Mouse (Mus musculus) ES-E14 (cell line): Measurements from ENCODE around the gene Sec16b. TPM values are rescaled to one million over a fixed set of nuclear protein-coding genes. Genes with fewer than 3 reads are reported as not detected.

ENCODE experiments used
- DNase-seq: peaks from one replicate; pipeline ENCODE4 v3.0.0-alpha.2; 2013; ENCODE audit warnings: low read depth, low spot score
- H3K27ac ChIP-seq: 2 replicates; pipeline ENCODE4 v1.5.1; 2012; ENCODE audit warnings: low read depth, mild to moderate bottlenecking, low read length, moderate library complexity, mixed read lengths; ENCODE audit not compliant: poor library complexity, insufficient read depth, severe bottlenecking
- H3K36me3 ChIP-seq: 2 replicates; pipeline ENCODE4 v1.6.1; 2012; ENCODE audit warnings: mild to moderate bottlenecking, low read length, moderate library complexity, mixed read lengths; ENCODE audit not compliant: control insufficient read depth, poor library complexity, insufficient read depth, severe bottlenecking
- H3K4me1 ChIP-seq, 2 experiments: fragments of 150-350 bp in 1 of 2; sonication (generic) in 1 of 2; 2 replicates each; pipeline ENCODE4 v1.6.1; 2012; ENCODE audit warnings: low read length in 2 of 2, mild to moderate bottlenecking in 1 of 2, mixed read lengths in 1 of 2; ENCODE audit not compliant: control insufficient read depth in 2 of 2, insufficient read depth in 2 of 2, poor library complexity in 1 of 2
- H3K4me3 ChIP-seq, 2 experiments: fragments of 150-350 bp in 1 of 2; sonication (generic) in 1 of 2; 2 replicates each; pipeline ENCODE4 v1.5.1; 2012; ENCODE audit warnings: low read length in 2 of 2, low read depth in 1 of 2, mild to moderate bottlenecking in 1 of 2, mixed read lengths in 1 of 2; ENCODE audit not compliant: insufficient read depth in 1 of 2, poor library complexity in 1 of 2, severe bottlenecking in 1 of 2
- H3K9ac ChIP-seq: 2 replicates; pipeline ENCODE4 v1.6.1; 2012; ENCODE audit warnings: low read depth, mild to moderate bottlenecking, low read length, mixed read lengths; ENCODE audit not compliant: poor library complexity, insufficient read depth, severe bottlenecking
- H3K9me3 ChIP-seq: fragments of 150-350 bp; sonication (generic); 2 replicates; pipeline ENCODE4 v1.6.1; 2012; ENCODE audit warnings: low read depth, mild to moderate bottlenecking, low read length; ENCODE audit not compliant: control insufficient read depth, insufficient read depth
- CHD2 ChIP-seq: IDR thresholded peaks from 2 replicates; pipeline ENCODE4 v1.6.1; 2014; ENCODE audit warnings: mild to moderate bottlenecking, low read depth, low read length, inconsistent platforms
- HCFC1 ChIP-seq: IDR thresholded peaks from 2 replicates; pipeline ENCODE4 v1.6.1; 2012; ENCODE audit warnings: low read length, inconsistent platforms, borderline replicate concordance; ENCODE audit not compliant: insufficient read depth
- MAFK ChIP-seq: IDR thresholded peaks from 2 replicates; pipeline ENCODE4 v1.6.1; 2014; ENCODE audit warnings: mild to moderate bottlenecking, low read depth, low read length, inconsistent platforms; ENCODE audit not compliant: insufficient read depth
- ZC3H11A ChIP-seq: IDR thresholded peaks from 2 replicates; pipeline ENCODE4 v1.6.1; 2012; ENCODE audit warnings: low read depth, mild to moderate bottlenecking, inconsistent platforms, low read length, borderline replicate concordance
- ZNF384 ChIP-seq: IDR thresholded peaks from 2 replicates; pipeline ENCODE4 v1.6.1; 2012; ENCODE audit warnings: low read depth, low read length, inconsistent platforms
- in situ Hi-C, 2 experiments: fragments of 600-800 bp; cut with MboI; formaldehyde crosslinking; loops; one replicate each; pipeline ENCODE4 v1.15.1; 2025; ENCODE audit warnings: low sequenced_read_pairs in 2 of 2, inconsistent platforms in 1 of 2; ENCODE audit not compliant: unreplicated experiment in 2 of 2
- total RNA-seq: library from RNA; depleted of rRNA; stranded (reverse); fragments of 300-350 nt; gene quantifications from 2 replicates; pipeline ENCODE4 v1.2.3, GENCODE M21; 2012

The Sec16b gene
- total RNA-seq, 1 experiment: 0.13 TPM

DNA sequence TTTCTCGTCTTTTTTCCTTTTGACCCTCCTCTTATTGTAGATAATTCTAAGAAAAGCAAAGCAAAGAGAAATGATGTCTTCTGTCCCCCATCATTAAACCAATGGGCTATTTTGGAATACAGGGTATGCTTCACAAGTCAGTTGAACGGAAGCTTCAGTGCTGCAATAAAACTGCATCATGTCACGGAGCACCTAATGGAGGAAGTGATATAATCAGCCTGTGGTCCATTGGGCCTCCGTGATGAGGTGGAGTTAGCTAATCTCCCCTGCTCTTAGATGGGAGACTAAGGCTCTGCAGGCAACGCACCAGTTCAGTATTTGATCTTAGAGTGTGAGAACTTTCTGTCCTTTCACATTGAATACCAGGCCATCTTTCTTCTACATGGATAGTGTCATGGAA is 41.1 kb downstream of the Sec16b start:
- Histone ChIP-seq H3K9ac (no peak overlapping the region), H3K4me3 (no peak overlapping the region), H3K9me3 (no peaks in the 10 kb centered on the region; the same call in 1 of the 2 replicates), H3K27ac (no peak overlapping the region), H3K36me3 (no peaks in the 10 kb centered on the region), H3K4me1 (no peaks in the 10 kb centered on the region)
- no peak for DNase-seq
- TF ChIP-seq HCFC1: no peak
- no peak for TF ChIP-seq ZC3H11A
- no peak for TF ChIP-seq MAFK
- no peak for TF ChIP-seq ZNF384
- TF ChIP-seq CHD2: no peak
- in situ Hi-C loops: no loop called here

- Histone ChIP-seq H3K9me3 (no peaks in the 10 kb centered on the region; the same call in 1 of the 2 replicates), H3K9ac (no peak overlapping the region), H3K36me3 (no peaks in the 10 kb centered on the region), H3K4me1 (no peaks in the 10 kb centered on the region), H3K27ac (no peak overlapping the region), H3K4me3 (no peak overlapping the region)
- in situ Hi-C loops: no loop called here
- DNase-seq: no peak
- TF ChIP-seq CHD2: no peak
These were observed 43.2 kb downstream of the Sec16b start for GRCm38 (mm10) chr1:157549721-157550120.

- peak; percentile 28 for DNase-seq
- TF ChIP-seq MAFK (no peak), ZC3H11A (peak; percentile 65)
These were observed 46.4 kb downstream of the Sec16b start for GRCm38 (mm10) chr1:157552749-157553451.

DNA sequence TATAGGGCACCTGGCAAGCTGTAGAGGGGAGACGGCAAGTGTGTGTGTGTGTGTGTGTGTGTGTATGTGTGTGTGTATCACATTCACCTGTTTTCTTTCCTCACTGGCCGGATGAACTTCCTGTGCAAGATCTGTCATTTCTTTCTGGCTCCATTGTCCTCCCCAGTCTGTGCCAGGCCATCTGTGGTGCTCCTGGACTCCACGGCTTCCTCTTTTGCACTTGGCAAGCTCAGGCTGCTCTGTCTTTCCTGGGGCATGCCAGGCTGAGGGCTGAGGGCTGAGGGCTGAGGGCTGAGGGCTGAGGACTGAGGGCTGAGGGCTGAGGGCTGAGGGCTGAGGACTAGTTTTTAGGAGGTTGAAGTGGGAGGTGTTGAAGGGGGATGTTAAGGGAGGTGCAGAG is 47.6 kb downstream of the Sec16b start:
- no peak overlapping the region for H3K4me3 ChIP-seq
- no peak for DNase-seq
- H3K4me1 ChIP-seq: no peaks in the 10 kb centered on the region
- no peaks in the 10 kb centered on the region; the same call in 1 of the 2 replicates for H3K9me3 ChIP-seq
- in situ Hi-C loops: no loop called here
- H3K27ac ChIP-seq: no peak overlapping the region
- H3K36me3 ChIP-seq: no peaks in the 10 kb centered on the region
- no peak overlapping the region for H3K9ac ChIP-seq
- TF ChIP-seq CHD2 (no peak), MAFK (no peak), ZC3H11A (no peak), HCFC1 (no peak), ZNF384 (no peak)

More at GRCm38 (mm10) chr1:157552749-157553451, 46.4 kb downstream of the Sec16b start:
- no peaks in the 10 kb centered on the region for H3K4me1 ChIP-seq
- no peak overlapping the region for H3K9ac ChIP-seq
- H3K9me3 ChIP-seq: no peaks in the 10 kb centered on the region; the same call in 1 of the 2 replicates
- no peak overlapping the region for H3K4me3 ChIP-seq
- in situ Hi-C loops: no loop called here
- no peaks in the 10 kb centered on the region for H3K36me3 ChIP-seq
- no peak overlapping the region for H3K27ac ChIP-seq

- Histone ChIP-seq H3K9me3 (no peaks in the 10 kb centered on the region; the same call in 1 of the 2 replicates), H3K27ac (no peak overlapping the region), H3K36me3 (no peaks in the 10 kb centered on the region), H3K9ac (no peak overlapping the region), H3K4me1 (no peaks in the 10 kb centered on the region), H3K4me3 (no peak overlapping the region)
- no peak for DNase-seq
- TF ChIP-seq MAFK: no peak
- no peak for TF ChIP-seq CHD2
- no peak for TF ChIP-seq HCFC1
- no peak for TF ChIP-seq ZNF384
- in situ Hi-C loops: no loop called here
These were observed 48.4 kb downstream of the Sec16b start for GRCm38 (mm10) chr1:157554686-157555530.
